13 mouse cellular contexts compared by ENCODE assay signal in genomic region chr11:100843070-100843669, GRCm38 (mm10).
"Had no signal": no experiment of that assay in that cellular context is flagged by ENCODE, and none has a peak within 500 bp of the region (broad histone marks: within the 10 kb centered on the region; RNA-seq: fewer than 3 reads in every experiment).

No protein-coding gene starts in this region.

- DNase-seq: kidney, adult 8-10 months; kidney, postnatal 25 days; liver, embryonic 13.5 days; lung, adult 2 months; lung, postnatal 36 days; midbrain, embryonic 14.5 days; retina, postnatal 1 day; right cerebral cortex, postnatal 4 days had no signal

- H3K4me2 ChIP-seq: liver, embryonic 13.5 days; neural tube, embryonic 13.5 days; stomach, embryonic 15.5 days had no signal

- ATAC-seq: lung, postnatal 0 days had no signal

- H3K4me1 ChIP-seq: stomach, embryonic 15.5 days had no signal

- H3K9ac ChIP-seq: liver, embryonic 13.5 days; neural tube, embryonic 13.5 days; stomach, embryonic 15.5 days had no signal

- H3K27me3 ChIP-seq: liver, embryonic 13.5 days; neural tube, embryonic 13.5 days; stomach, embryonic 15.5 days had no signal

- H3K4me3 ChIP-seq: left cerebral cortex, adult 2 months; limb, embryonic 10.5 days; liver, embryonic 13.5 days; neural tube, embryonic 13.5 days; stomach, embryonic 15.5 days had no signal

- H3K9me3 ChIP-seq: limb, embryonic 10.5 days; liver, embryonic 13.5 days; neural tube, embryonic 13.5 days; stomach, embryonic 15.5 days had no signal

- H3K27ac ChIP-seq: left cerebral cortex, adult 2 months; limb, embryonic 10.5 days; neural tube, embryonic 13.5 days; stomach, embryonic 15.5 days had no signal

- H3K36me3 ChIP-seq: limb, embryonic 10.5 days; neural tube, embryonic 13.5 days; stomach, embryonic 15.5 days had no signal
